Mouse (Mus musculus) kidney, embryonic 16.5 days (tissue): ENCODE results near the gene Rpl11. TPM values are rescaled to one million over a fixed set of nuclear protein-coding genes. Genes with fewer than 3 reads are reported as not detected.
"Not testable (repeated sequence)": the region's sequence is repeated elsewhere in the genome, so short reads cannot be mapped to it uniquely, and the experiment has no call there.

Experiments
- ATAC-seq: fragments of 200-750 bp; cut with Nextera tagmentation; 2 replicates; pipeline ENCODE4 v1.8.0; 2017; ENCODE audit warnings: moderate TSS enrichment; ENCODE audit not compliant: low FRiP score, low TSS enrichment
- H3K27ac ChIP-seq: fragments of 300-500 bp; sonication (generic); 2 replicates; pipeline ENCODE4 v1.5.1; 2014; ENCODE audit warnings: low read length
- H3K27me3 ChIP-seq: fragments of 300-500 bp; sonication (generic); 2 replicates; pipeline ENCODE4 v1.6.1; 2014; ENCODE audit warnings: low read length, control low read depth, mixed read lengths; ENCODE audit not compliant: insufficient read depth
- H3K36me3 ChIP-seq: fragments of 300-500 bp; sonication (generic); 2 replicates; pipeline ENCODE4 v1.6.1; 2014; ENCODE audit warnings: low read length, control low read depth, mixed read lengths; ENCODE audit not compliant: insufficient read depth
- H3K4me1 ChIP-seq: fragments of 300-500 bp; sonication (generic); 2 replicates; pipeline ENCODE4 v1.6.1; 2014; ENCODE audit warnings: low read length, control low read depth, mixed read lengths; ENCODE audit not compliant: insufficient read depth
- H3K4me2 ChIP-seq: fragments of 300-500 bp; sonication (generic); replicated peaks from 2 replicates; pipeline ENCODE4 v1.6.1; 2014; ENCODE audit warnings: low read depth, low read length
- H3K4me3 ChIP-seq: fragments of 300-500 bp; sonication (generic); 2 replicates; pipeline ENCODE4 v1.5.1; 2014; ENCODE audit warnings: mild to moderate bottlenecking, low read length
- H3K9ac ChIP-seq: fragments of 300-500 bp; sonication (generic); replicated peaks from 2 replicates; pipeline ENCODE4 v1.6.1; 2014; ENCODE audit warnings: low read length
- H3K9me3 ChIP-seq: fragments of 300-500 bp; sonication (generic); 2 replicates; pipeline ENCODE4 v1.6.1; 2016; ENCODE audit warnings: low read length, control low read depth
- WGBS: fragments of 180-500 bp; shearing (Covaris S2); extraction: QIAGEN DNeasy Blood & Tissue Kit; methylation state at CpG from one replicate; pipeline ENCODE4 v1.1.7; 2014; 5-methylcytosine and 5-hydroxymethylcytosine counted together
- polyA plus RNA-seq: library from polyadenylated mRNA; unstranded; fragments of >200 nt; fragmentation: Nextera tagmentation; extraction: Ambion mirVana; gene quantifications from 2 replicates; pipeline ENCODE4 v1.2.1, GENCODE M21; 2015

Rpl11 gene
- polyA plus RNA-seq, 1 experiment from 2014 or later, result 438 TPM

GRCm38 (mm10) chr4:135986301-135986942 is 66.8 kb downstream of the Rpl11 start:
- WGBS, result 7% methylated on average over 23 of the region's 23 CpGs
- Histone ChIP-seq H3K27me3 (no peaks in the 10 kb centered on the region), H3K27ac (peak overlapping the region; percentile 83), H3K9me3 (no peaks in the 10 kb centered on the region), H3K4me3 (peak overlapping the region; percentile 90), H3K9ac (peak overlapping the region; percentile 93), H3K4me2 (peak overlapping the region; percentile 58), H3K4me1 (peaks cover 18% of the 10 kb centered on the region), H3K36me3 (peaks cover 18% of the 10 kb centered on the region)
- ATAC-seq, result peak; percentile 2; the same call in 1 of the 2 replicates

GRCm38 (mm10) chr4:135985769-135986168 is 67.5 kb downstream of the Rpl11 start:
- no peak for ATAC-seq
- H3K4me3 ChIP-seq, result peak overlapping the region; percentile 90
- 0 out of 2 replicates have a peak overlapping the region, but pooled peaks have one; percentile 93 for H3K9ac ChIP-seq
- 89% methylated on average over 7 of the region's 7 CpGs for WGBS
- no peak overlapping the region for H3K27ac ChIP-seq
- H3K9me3 ChIP-seq, result no peaks in the 10 kb centered on the region
- H3K27me3 ChIP-seq, result no peaks in the 10 kb centered on the region
- H3K4me1 ChIP-seq, result peaks cover 18% of the 10 kb centered on the region
- peak overlapping the region; percentile 58 for H3K4me2 ChIP-seq
- H3K36me3 ChIP-seq, result peaks cover 18% of the 10 kb centered on the region

GRCm38 (mm10) chr4:135985193-135985592 is 68.0 kb downstream of the Rpl11 start:
- WGBS, result 90% methylated on average over 5 of the region's 5 CpGs
- no peak for ATAC-seq
- Histone ChIP-seq H3K27me3 (no peaks in the 10 kb centered on the region), H3K27ac (no peak overlapping the region), H3K4me2 (no peak overlapping the region), H3K36me3 (peaks cover 18% of the 10 kb centered on the region), H3K9me3 (no peaks in the 10 kb centered on the region), H3K9ac (no peak overlapping the region), H3K4me3 (no peak overlapping the region), H3K4me1 (peaks cover 18% of the 10 kb centered on the region)

- Histone ChIP-seq H3K9ac (no peak overlapping the region), H3K36me3 (peaks cover 18% of the 10 kb centered on the region), H3K4me3 (no peak overlapping the region), H3K4me1 (peaks cover 18% of the 10 kb centered on the region), H3K4me2 (no peak overlapping the region), H3K27me3 (no peaks in the 10 kb centered on the region), H3K27ac (no peak overlapping the region), H3K9me3 (no peaks in the 10 kb centered on the region)
- no peak for ATAC-seq
- WGBS, result 86% methylated on average over 5 of the region's 5 CpGs
Observed at GRCm38 (mm10) chr4:135984556-135984955, 68.7 kb downstream of the Rpl11 start.

- H3K9ac ChIP-seq, result no peak overlapping the region
- H3K4me3 ChIP-seq, result no peak overlapping the region
- peaks cover 35% of the 10 kb centered on the region for H3K36me3 ChIP-seq
- no peak overlapping the region for H3K4me2 ChIP-seq
- H3K9me3 ChIP-seq, result no peaks in the 10 kb centered on the region
- H3K4me1 ChIP-seq, result peaks cover 13% of the 10 kb centered on the region
- 80% methylated on average over 7 of the region's 7 CpGs for WGBS
- no peaks in the 10 kb centered on the region for H3K27me3 ChIP-seq
- no peak for ATAC-seq
- H3K27ac ChIP-seq, result no peak overlapping the region
Observed at GRCm38 (mm10) chr4:135981524-135982063, 71.6 kb downstream of the Rpl11 start.

- not testable (repeated sequence) for H3K9me3 ChIP-seq, H3K27me3 ChIP-seq, H3K9ac ChIP-seq, ATAC-seq, H3K4me2 ChIP-seq, H3K4me1 ChIP-seq, H3K27ac ChIP-seq, H3K4me3 ChIP-seq
- WGBS, result 96% methylated on average over 4 of the region's 5 CpGs
- H3K36me3 ChIP-seq, result peaks cover 43% of the 10 kb centered on the region
Observed at GRCm38 (mm10) chr4:135980223-135980622, 73.0 kb downstream of the Rpl11 start.

Other genes starting within 250 kb of the Rpl11 start
- 242 and 253 TPM in 2 replicates for gene Srsf10, start 197.7 kb downstream of the Rpl11 start, polyA plus RNA-seq
- 211 and 212 TPM in 2 replicates for gene Pnrc2, start 179.6 kb downstream of the Rpl11 start, polyA plus RNA-seq
- 1.0 and 1.1 TPM in 2 replicates for gene Cnr2, start 158.0 kb downstream of the Rpl11 start, polyA plus RNA-seq
- 89.1 and 89.4 TPM in 2 replicates for gene Fuca1, start 132.7 kb downstream of the Rpl11 start, polyA plus RNA-seq
- 86.5 and 93.2 TPM in 2 replicates for gene Hmgcl, start 107.0 kb downstream of the Rpl11 start, polyA plus RNA-seq
- gene Gale, start 89.7 kb downstream of the Rpl11 start, polyA plus RNA-seq, result 40.6 and 40.7 TPM in 2 replicates
- gene Lypla2, start 80.8 kb downstream of the Rpl11 start, polyA plus RNA-seq, result 143 and 147 TPM in 2 replicates
- 46.8 and 48.7 TPM in 2 replicates for gene Pithd1, start 66.2 kb downstream of the Rpl11 start, polyA plus RNA-seq
- 45.1 and 45.2 TPM in 2 replicates for gene Eloa, start 31.7 kb downstream of the Rpl11 start, polyA plus RNA-seq
- gene Id3, start 90.1 kb upstream of the Rpl11 start, polyA plus RNA-seq, result 953 and 999 TPM in 2 replicates
- gene E2f2, start 119.0 kb upstream of the Rpl11 start, polyA plus RNA-seq, result 7.3 and 8.3 TPM in 2 replicates
- 5.8 and 6.0 TPM in 2 replicates for gene Asap3, start 152.9 kb upstream of the Rpl11 start, polyA plus RNA-seq
- gene Tcea3, start 194.3 kb upstream of the Rpl11 start, polyA plus RNA-seq, result 8.6 and 11.4 TPM in 2 replicates
- 25.3 and 26.7 TPM in 2 replicates for gene Zfp46, start 231.3 kb upstream of the Rpl11 start, polyA plus RNA-seq